Mouse (Mus musculus): ENCODE results near the gene Man1c1. TPM values are rescaled to one million over a fixed set of nuclear protein-coding genes. Genes with fewer than 3 reads are reported as not detected.

Gene Man1c1
- polyA plus RNA-seq, 1 experiment from 2014 or later: 1.9 TPM

GRCm38 (mm10) chr4:134669742-134670354 lies 34.2 kb downstream of the Man1c1 start:
- no peaks in the 10 kb centered on the region for H3K27me3 ChIP-seq (ENCODE audit: control insufficient read depth, insufficient read depth, low read length)
- DNase-seq (ENCODE audit: low spot score) (no peak), ATAC-seq (replicated peaks; ENCODE audit: insufficient number of reproducible peaks, low FRiP score, low TSS enrichment, low read depth) (no peak)
- H3K27ac ChIP-seq (replicated peaks; ENCODE audit: low read depth, low read length): no peak overlapping the region
- WGBS: 48% methylated on average over 17 of the region's 17 CpGs
- no peaks in the 10 kb centered on the region for H3K36me3 ChIP-seq (replicated peaks; ENCODE audit: control insufficient read depth, insufficient read depth, low read depth, low read length)
- H3K4me2 ChIP-seq (ENCODE audit: low read depth, low read length): no peak overlapping the region
- no peak overlapping the region for H3K9ac ChIP-seq (replicated peaks; ENCODE audit: low read length)
- no peak overlapping the region for H3K4me3 ChIP-seq (ENCODE audit: low read depth, low read length)
- H3K9me3 ChIP-seq (replicated peaks; ENCODE audit: control insufficient read depth, low read length): no peaks in the 10 kb centered on the region
- H3K4me1 ChIP-seq (ENCODE audit: control insufficient read depth, insufficient read depth, low read length): peaks cover 8% of the 10 kb centered on the region

- Histone ChIP-seq H3K4me1 (ENCODE audit: control insufficient read depth, insufficient read depth, low read length) (peaks cover 8% of the 10 kb centered on the region), H3K27me3 (ENCODE audit: control insufficient read depth, insufficient read depth, low read length) (no peaks in the 10 kb centered on the region), H3K9ac (replicated peaks; ENCODE audit: low read length) (no peak overlapping the region), H3K4me2 (ENCODE audit: low read depth, low read length) (no peak overlapping the region), H3K27ac (replicated peaks; ENCODE audit: low read depth, low read length) (no peak overlapping the region), H3K4me3 (ENCODE audit: low read depth, low read length) (no peak overlapping the region), H3K9me3 (replicated peaks; ENCODE audit: control insufficient read depth, low read length) (no peaks in the 10 kb centered on the region), H3K36me3 (replicated peaks; ENCODE audit: control insufficient read depth, insufficient read depth, low read depth, low read length) (no peaks in the 10 kb centered on the region)
- WGBS: 62% methylated on average over 12 of the region's 12 CpGs
- DNase-seq (ENCODE audit: low spot score) (no peak), ATAC-seq (replicated peaks; ENCODE audit: insufficient number of reproducible peaks, low FRiP score, low TSS enrichment, low read depth) (no peak)
These were observed 35.6 kb downstream of the Man1c1 start for GRCm38 (mm10) chr4:134668355-134669028.

- H3K4me2 ChIP-seq (ENCODE audit: low read depth, low read length): no peak overlapping the region
- peaks cover 3% of the 10 kb centered on the region; the same call in 1 of the 2 replicates for H3K4me1 ChIP-seq (ENCODE audit: control insufficient read depth, insufficient read depth, low read length)
- H3K36me3 ChIP-seq (replicated peaks; ENCODE audit: control insufficient read depth, insufficient read depth, low read depth, low read length): no peaks in the 10 kb centered on the region
- no peak for ATAC-seq (replicated peaks; ENCODE audit: insufficient number of reproducible peaks, low FRiP score, low TSS enrichment, low read depth)
- no peak overlapping the region for H3K4me3 ChIP-seq (ENCODE audit: low read depth, low read length)
- no peaks in the 10 kb centered on the region for H3K27me3 ChIP-seq (ENCODE audit: control insufficient read depth, insufficient read depth, low read length)
- no peak overlapping the region for H3K27ac ChIP-seq (replicated peaks; ENCODE audit: low read depth, low read length)
- H3K9ac ChIP-seq (replicated peaks; ENCODE audit: low read length): no peak overlapping the region
- no peak for DNase-seq (ENCODE audit: low spot score)
- H3K9me3 ChIP-seq (replicated peaks; ENCODE audit: control insufficient read depth, low read length): no peaks in the 10 kb centered on the region
- WGBS: 83% methylated on average over 19 of the region's 19 CpGs
These were observed 37.7 kb downstream of the Man1c1 start for GRCm38 (mm10) chr4:134666391-134666790.

- DNase-seq (ENCODE audit: low spot score): no peak
- no peak overlapping the region for H3K27ac ChIP-seq (replicated peaks; ENCODE audit: low read depth, low read length)
- no peaks in the 10 kb centered on the region for H3K27me3 ChIP-seq (ENCODE audit: control insufficient read depth, insufficient read depth, low read length)
- ATAC-seq (replicated peaks; ENCODE audit: insufficient number of reproducible peaks, low FRiP score, low TSS enrichment, low read depth): no peak
- 53% methylated on average over 10 of the region's 10 CpGs for WGBS
- H3K36me3 ChIP-seq (replicated peaks; ENCODE audit: control insufficient read depth, insufficient read depth, low read depth, low read length): no peaks in the 10 kb centered on the region
- H3K4me1 ChIP-seq (ENCODE audit: control insufficient read depth, insufficient read depth, low read length): no peaks in the 10 kb centered on the region
- H3K9me3 ChIP-seq (replicated peaks; ENCODE audit: control insufficient read depth, low read length): no peaks in the 10 kb centered on the region
- H3K9ac ChIP-seq (replicated peaks; ENCODE audit: low read length): no peak overlapping the region
- H3K4me3 ChIP-seq (ENCODE audit: low read depth, low read length): no peak overlapping the region
- no peak overlapping the region for H3K4me2 ChIP-seq (ENCODE audit: low read depth, low read length)
These were observed 41.0 kb downstream of the Man1c1 start for GRCm38 (mm10) chr4:134663052-134663451.

- H3K36me3 ChIP-seq (replicated peaks; ENCODE audit: control insufficient read depth, insufficient read depth, low read depth, low read length): no peaks in the 10 kb centered on the region
- H3K9me3 ChIP-seq (replicated peaks; ENCODE audit: control insufficient read depth, low read length): no peaks in the 10 kb centered on the region
- no peaks in the 10 kb centered on the region for H3K4me1 ChIP-seq (ENCODE audit: control insufficient read depth, insufficient read depth, low read length)
- no peak overlapping the region for H3K9ac ChIP-seq (replicated peaks; ENCODE audit: low read length)
- H3K4me2 ChIP-seq (ENCODE audit: low read depth, low read length): no peak overlapping the region
- no peak overlapping the region for H3K4me3 ChIP-seq (ENCODE audit: low read depth, low read length)
- WGBS: 60% methylated on average over 18 of the region's 18 CpGs
- DNase-seq (ENCODE audit: low spot score) (no peak), ATAC-seq (replicated peaks; ENCODE audit: insufficient number of reproducible peaks, low FRiP score, low TSS enrichment, low read depth) (peak; percentile 31; the same call in 1 of the 2 replicates)
- H3K27me3 ChIP-seq (ENCODE audit: control insufficient read depth, insufficient read depth, low read length): no peaks in the 10 kb centered on the region
- no peak overlapping the region for H3K27ac ChIP-seq (replicated peaks; ENCODE audit: low read depth, low read length)
These were observed 43.4 kb downstream of the Man1c1 start for GRCm38 (mm10) chr4:134660630-134661183.

- Histone ChIP-seq H3K27ac (replicated peaks; ENCODE audit: low read depth, low read length) (no peak overlapping the region), H3K4me1 (ENCODE audit: control insufficient read depth, insufficient read depth, low read length) (no peaks in the 10 kb centered on the region), H3K27me3 (ENCODE audit: control insufficient read depth, insufficient read depth, low read length) (no peaks in the 10 kb centered on the region), H3K36me3 (replicated peaks; ENCODE audit: control insufficient read depth, insufficient read depth, low read depth, low read length) (no peaks in the 10 kb centered on the region), H3K9me3 (replicated peaks; ENCODE audit: control insufficient read depth, low read length) (no peaks in the 10 kb centered on the region), H3K4me2 (ENCODE audit: low read depth, low read length) (peak overlapping the region; percentile 41), H3K9ac (replicated peaks; ENCODE audit: low read length) (peak overlapping the region; percentile 10), H3K4me3 (ENCODE audit: low read depth, low read length) (no peak overlapping the region)
- 20% methylated on average over 27 of the region's 27 CpGs for WGBS
- DNase-seq (ENCODE audit: low spot score) (peak; percentile 61), ATAC-seq (replicated peaks; ENCODE audit: insufficient number of reproducible peaks, low FRiP score, low TSS enrichment, low read depth) (no peak; the same call in 1 of the 2 replicates)
These were observed 44.5 kb downstream of the Man1c1 start for GRCm38 (mm10) chr4:134659354-134660301.

- H3K4me3 ChIP-seq (ENCODE audit: low read depth, low read length): no peak overlapping the region
- no peaks in the 10 kb centered on the region for H3K36me3 ChIP-seq (replicated peaks; ENCODE audit: control insufficient read depth, insufficient read depth, low read depth, low read length)
- H3K9ac ChIP-seq (replicated peaks; ENCODE audit: low read length): no peak overlapping the region
- no peaks in the 10 kb centered on the region for H3K4me1 ChIP-seq (ENCODE audit: control insufficient read depth, insufficient read depth, low read length)
- WGBS: 61% methylated on average over 5 of the region's 5 CpGs
- H3K27me3 ChIP-seq (ENCODE audit: control insufficient read depth, insufficient read depth, low read length): no peaks in the 10 kb centered on the region
- ATAC-seq (replicated peaks; ENCODE audit: insufficient number of reproducible peaks, low FRiP score, low TSS enrichment, low read depth) (no peak), DNase-seq (ENCODE audit: low spot score) (no peak)
- no peak overlapping the region for H3K27ac ChIP-seq (replicated peaks; ENCODE audit: low read depth, low read length)
- H3K9me3 ChIP-seq (replicated peaks; ENCODE audit: control insufficient read depth, low read length): no peaks in the 10 kb centered on the region
- no peak overlapping the region for H3K4me2 ChIP-seq (ENCODE audit: low read depth, low read length)
These were observed 46.6 kb downstream of the Man1c1 start for GRCm38 (mm10) chr4:134657473-134657872.

All from embryonic facial prominence, embryonic 11.5 days (tissue).